Comparison of ENCODE assay signal across 8 mouse cellular contexts in genomic region chr11:43385716-43386115, GRCm38 (mm10). TPM values are rescaled to one million over a fixed set of nuclear protein-coding genes. Genes with fewer than 3 reads are reported as not detected.
A peak's percentile ranks its signal among the peaks of the same experiment; 100 is the strongest.
DNase-seq lines count a peak whose midpoint lies in the region; ATAC-seq lines count a peak whose summit lies in the region.

No protein-coding gene starts in this region.

- no peaks in the 10 kb centered on the region for H3K27me3 ChIP-seq in hindbrain, embryonic 11.5 days (ENCODE audit: control insufficient read depth, insufficient read depth, low read length)

- peak; percentile 6 to 25 for DNase-seq in cerebellum, postnatal 14 days
- DNase-seq in cerebellum, adult 11-12 months: no peak
- peak; percentile 8 for DNase-seq in right cerebral cortex, postnatal 25 days
- DNase-seq in right cerebral cortex, postnatal 36 days (ENCODE audit: low spot score in 2 of 2): no peak
- peak; percentile 45 for DNase-seq in hindbrain, embryonic 11.5 days (ENCODE audit: low spot score)
- DNase-seq in thymus, postnatal 36 days: no peak
- no peak for DNase-seq in B cell, adult 2 months

- peaks cover 42% of the 10 kb centered on the region for H3K79me2 ChIP-seq in macrophage (ENCODE audit: inconsistent target)

- peak overlapping the region; percentile 69 for H3K4me2 ChIP-seq in hindbrain, embryonic 11.5 days (replicated peaks; ENCODE audit: low read depth, low read length)

- no peaks in the 10 kb centered on the region for H3K36me3 ChIP-seq in hindbrain, embryonic 11.5 days (ENCODE audit: control insufficient read depth, insufficient read depth, low read length)
- no peaks in the 10 kb centered on the region for H3K36me3 ChIP-seq in macrophage (ENCODE audit: inconsistent target)

- peak; percentile 66; the same call in 1 of the 2 replicates for ATAC-seq in hindbrain, embryonic 11.5 days (ENCODE audit: low FRiP score)

- H3K27ac ChIP-seq in hindbrain, embryonic 11.5 days (ENCODE audit: low read depth, low read length): no peak overlapping the region
- peak overlapping the region; percentile 96 for H3K27ac ChIP-seq in macrophage

- WGBS in hindbrain, embryonic 11.5 days: 1% methylated on average over 8 of the region's 8 CpGs
- WGBS in macrophage (ENCODE audit: missing documents): 37% methylated on average over 8 of the region's 8 CpGs

- peak overlapping the region; percentile 24; the same call in 1 of the 2 replicates for H3K4me3 ChIP-seq in hindbrain, embryonic 11.5 days (ENCODE audit: low read depth, low read length)
- peak overlapping the region; percentile 37; the same call in 1 of the 2 replicates for H3K4me3 ChIP-seq in macrophage (ENCODE audit: inconsistent target)

- no peaks in the 10 kb centered on the region for H3K4me1 ChIP-seq in hindbrain, embryonic 11.5 days (replicated peaks; ENCODE audit: control insufficient read depth, insufficient read depth, low read length)

- H3K9me3 ChIP-seq in hindbrain, embryonic 11.5 days (ENCODE audit: control insufficient read depth, low read length): no peaks in the 10 kb centered on the region

- peak overlapping the region; percentile 47; the same call in 1 of the 2 replicates for H3K9ac ChIP-seq in hindbrain, embryonic 11.5 days (ENCODE audit: low read depth, low read length)

RNA-seq across cellular contexts. Expression of gene Pttg1, which starts 40.3 kb away (rescaled TPM):
- 92.8 and 99.4 TPM in 2 replicates for polyA plus RNA-seq in hindbrain, embryonic 11.5 days (2014; fragmentation: Nextera tagmentation; extraction: Ambion mirVana)
- 100 to 1,000 TPM in 1 of 26 experiments, 10 to 100 TPM in 25; 11.5 to 134 (median 32.9) TPM for total RNA-seq in macrophage (2018; cell fraction: chromatin; rRNA removed)
- total RNA-seq in macrophage (2018; cell fraction: cytosol; rRNA removed): 100 to 1,000 TPM in 13 of 26 experiments, 10 to 100 TPM in 13; 41.4 to 158 (median 88.3) TPM
- total RNA-seq in macrophage (2018; cell fraction: nucleus; rRNA removed): 100 to 1,000 TPM in 2 of 26 experiments, 10 to 100 TPM in 24; 22.8 to 168 (median 69.9) TPM
- polyA plus RNA-seq in macrophage (2018): 51.8 to 104 TPM (median 86.0 TPM) in 3 replicates

RNA-seq across cellular contexts. Expression of gene Slu7, which starts 47.8 kb away (rescaled TPM):
- 69.7 and 73.6 TPM in 2 replicates for polyA plus RNA-seq in hindbrain, embryonic 11.5 days (2014; fragmentation: Nextera tagmentation; extraction: Ambion mirVana)
- 10 to 100 TPM; 26.7 to 65.4 (median 51.5) TPM for total RNA-seq in macrophage (2018; cell fraction: chromatin; rRNA removed)
- 10 to 100 TPM; 47.2 to 75.5 (median 59.5) TPM for total RNA-seq in macrophage (2018; cell fraction: cytosol; rRNA removed)
- 10 to 100 TPM; 20.5 to 53.6 (median 36.4) TPM for total RNA-seq in macrophage (2018; cell fraction: nucleus; rRNA removed)
- 42.4 to 90.8 TPM (median 47.7 TPM) in 3 replicates for polyA plus RNA-seq in macrophage (2018)

Comparison
In these comparisons a context has a peak if more than half of its experiments do, and no peak if none do; other contexts are left out.
1. DNase-seq: peak in cerebellum, postnatal 14 days (2 of 2), right cerebral cortex, postnatal 25 days (single experiment) and hindbrain, embryonic 11.5 days (single experiment); none in cerebellum, adult 11-12 months (single experiment), right cerebral cortex, postnatal 36 days (0 of 2), thymus, postnatal 36 days (0 of 2) and B cell, adult 2 months (0 of 2).